Comparison of ENCODE assay signal across 9 mouse cellular contexts in the genomic region with DNA sequence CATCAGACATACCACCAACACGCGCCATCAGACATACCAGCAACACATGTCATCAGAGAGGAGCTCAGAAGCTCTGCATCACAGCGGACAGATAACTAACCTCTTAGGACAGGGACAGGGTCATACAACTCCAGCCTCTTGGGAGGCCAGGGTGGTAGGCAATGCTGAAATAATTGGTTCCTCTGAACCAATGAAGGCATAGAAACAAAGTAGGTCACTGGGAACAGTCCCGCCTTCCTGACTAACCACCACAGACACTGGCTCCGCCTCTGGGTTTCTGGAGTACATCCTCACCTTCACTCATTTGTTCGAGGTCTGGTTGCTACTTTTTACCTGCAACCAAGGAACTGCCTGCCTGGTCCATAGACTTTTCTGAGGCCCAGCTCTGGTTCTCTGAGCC.
DNase-seq lines count a peak whose midpoint lies in the region; ATAC-seq and TF ChIP-seq lines count a peak whose summit lies in the region.
"Had no signal": no experiment of that assay in that cellular context is flagged by ENCODE, and none has a peak within 500 bp of the region (broad histone marks: within the 10 kb centered on the region; RNA-seq: fewer than 3 reads in every experiment).

No protein-coding gene starts in this region.

- 0 out of 2 replicates have a peak overlapping the region, but pooled peaks have one; percentile 49 for H3K9ac ChIP-seq in hindbrain, embryonic 13.5 days
- H3K9ac ChIP-seq in midbrain, postnatal 0 days (replicated peaks; ENCODE audit: low read length, poor library complexity, severe bottlenecking): no peak overlapping the region

- no peak overlapping the region for H3K4me3 ChIP-seq in left cerebral cortex, adult 2 months
- H3K4me3 ChIP-seq in hindbrain, embryonic 13.5 days: no peak overlapping the region
- H3K4me3 ChIP-seq in midbrain, postnatal 0 days (ENCODE audit: low read depth, low read length): no peak overlapping the region
- H3K4me3 ChIP-seq: megakaryocyte, embryonic 14.5 days had no signal

- no peaks in the 10 kb centered on the region for H3K9me3 ChIP-seq in hindbrain, embryonic 13.5 days
- H3K9me3 ChIP-seq in midbrain, postnatal 0 days (ENCODE audit: low read length): no peaks in the 10 kb centered on the region
- H3K9me3 ChIP-seq: megakaryocyte, embryonic 14.5 days had no signal

- no peak for ATAC-seq in hindbrain, embryonic 13.5 days (ENCODE audit: low FRiP score)
- no peak for ATAC-seq in midbrain, postnatal 0 days (ENCODE audit: low FRiP score)
- no peak for ATAC-seq in cerebellum, adult (ENCODE audit: insufficient number of reproducible peaks, low FRiP score, low TSS enrichment)

- H3K4me2 ChIP-seq in hindbrain, embryonic 13.5 days: peak overlapping the region; percentile 25; the same call in 1 of the 2 replicates
- no peak overlapping the region for H3K4me2 ChIP-seq in midbrain, postnatal 0 days (ENCODE audit: low read depth, low read length, poor library complexity, severe bottlenecking)

- no peak for TF ChIP-seq CTCF in left cerebral cortex, adult 2 months (IDR thresholded peaks at IDR 0.05)
- TF ChIP-seq CTCF in midbrain, postnatal 0 days (IDR thresholded peaks at IDR 0.05): no peak

- H3K36me3 ChIP-seq in hindbrain, embryonic 13.5 days: no peaks in the 10 kb centered on the region
- no peaks in the 10 kb centered on the region for H3K36me3 ChIP-seq in midbrain, postnatal 0 days (ENCODE audit: insufficient read depth, low read length)

- DNase-seq in embryo, embryonic 10 days (ENCODE audit: low spot score): peak; percentile 34
- no peak for DNase-seq in embryo, embryonic 9.5 days (ENCODE audit: extremely low spot score)
- no peak for DNase-seq in left cerebral cortex, adult 2 months (ENCODE audit: extremely low spot score in 1 of 2, low spot score in 2 of 2)
- no peak for DNase-seq in left cerebral cortex, adult 11 months (ENCODE audit: low spot score)
- peak; percentile 20 for DNase-seq in midbrain, postnatal 0 days (ENCODE audit: low spot score)
- DNase-seq in layer of hippocampus, postnatal 36 days: no peak

- WGBS in hindbrain, embryonic 13.5 days: 85% methylated on average over 6 of the region's 6 CpGs
- WGBS in midbrain, postnatal 0 days: 87% methylated on average over 6 of the region's 6 CpGs

- H3K27ac ChIP-seq in left cerebral cortex, adult 2 months: peak overlapping the region; percentile 69
- H3K27ac ChIP-seq in hindbrain, embryonic 13.5 days: peak overlapping the region; percentile 75
- 0 out of 2 replicates have a peak overlapping the region, but pooled peaks have one; percentile 63 for H3K27ac ChIP-seq in midbrain, postnatal 0 days (ENCODE audit: low read depth, low read length)

- H3K4me1 ChIP-seq in hindbrain, embryonic 13.5 days (replicated peaks): peaks cover 25% of the 10 kb centered on the region
- peaks cover 11% of the 10 kb centered on the region; the same call in 1 of the 2 replicates for H3K4me1 ChIP-seq in midbrain, postnatal 0 days (ENCODE audit: insufficient read depth, low read length)

- intact Hi-C loops in left cerebral cortex, adult 2 months (cut with DNase I): no loop called here

- peaks cover 17% of the 10 kb centered on the region; the same call in 1 of the 2 replicates for H3K27me3 ChIP-seq in hindbrain, embryonic 13.5 days
- H3K27me3 ChIP-seq in midbrain, postnatal 0 days (ENCODE audit: insufficient read depth, low read length): no peaks in the 10 kb centered on the region
- H3K27me3 ChIP-seq: megakaryocyte, embryonic 14.5 days had no signal

Comparison
In these comparisons a context has a peak if more than half of its experiments do, and no peak if none do; other contexts are left out.
1. DNase-seq: peak in embryo, embryonic 10 days (single experiment) and midbrain, postnatal 0 days (single experiment); none in embryo, embryonic 9.5 days (single experiment), left cerebral cortex, adult 2 months (0 of 2), left cerebral cortex, adult 11 months (single experiment) and layer of hippocampus, postnatal 36 days (0 of 2).
2. Peak in every context shown above with its lines, with median percentiles within 50 percentile points of each other: H3K27ac ChIP-seq.